Mouse (Mus musculus): ENCODE data around the gene Orai1.

- TF ChIP-seq POLR2A (IDR thresholded peaks at IDR 0.05; ENCODE audit: insufficient read depth, low read length) (no peak), EP300 (IDR thresholded peaks at IDR 0.05; ENCODE audit: insufficient read depth, low read depth, low read length) (no peak)
Measured at GRCm38 (mm10) chr5:123023049-123023448, 8.2 kb downstream of the Orai1 start.
